Mouse (Mus musculus): ENCODE results near the gene AU040320.

AU040320 gene

DNA sequence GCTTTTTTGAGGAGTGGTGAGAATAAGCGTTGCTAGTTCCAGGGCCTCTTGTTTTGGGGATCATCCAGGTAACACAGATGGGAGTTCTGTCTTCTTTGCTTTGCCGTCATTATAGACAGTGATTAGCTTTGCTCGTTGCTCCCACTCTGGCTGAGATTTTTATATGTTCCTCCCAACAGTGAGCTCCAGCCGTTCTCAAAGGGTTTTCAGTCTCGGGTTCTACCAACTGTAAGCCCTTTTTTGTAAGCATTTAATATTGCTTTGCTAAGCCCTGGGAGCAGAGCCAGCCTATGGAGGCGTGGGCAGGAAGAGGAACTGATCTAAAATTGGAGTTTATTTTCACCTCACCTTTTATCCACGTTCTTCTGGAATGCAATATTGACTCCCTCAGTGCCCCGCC lies 29.7 kb downstream of the AU040320 start:
- DNase-seq (ENCODE audit: low spot score), result no peak

DNA sequence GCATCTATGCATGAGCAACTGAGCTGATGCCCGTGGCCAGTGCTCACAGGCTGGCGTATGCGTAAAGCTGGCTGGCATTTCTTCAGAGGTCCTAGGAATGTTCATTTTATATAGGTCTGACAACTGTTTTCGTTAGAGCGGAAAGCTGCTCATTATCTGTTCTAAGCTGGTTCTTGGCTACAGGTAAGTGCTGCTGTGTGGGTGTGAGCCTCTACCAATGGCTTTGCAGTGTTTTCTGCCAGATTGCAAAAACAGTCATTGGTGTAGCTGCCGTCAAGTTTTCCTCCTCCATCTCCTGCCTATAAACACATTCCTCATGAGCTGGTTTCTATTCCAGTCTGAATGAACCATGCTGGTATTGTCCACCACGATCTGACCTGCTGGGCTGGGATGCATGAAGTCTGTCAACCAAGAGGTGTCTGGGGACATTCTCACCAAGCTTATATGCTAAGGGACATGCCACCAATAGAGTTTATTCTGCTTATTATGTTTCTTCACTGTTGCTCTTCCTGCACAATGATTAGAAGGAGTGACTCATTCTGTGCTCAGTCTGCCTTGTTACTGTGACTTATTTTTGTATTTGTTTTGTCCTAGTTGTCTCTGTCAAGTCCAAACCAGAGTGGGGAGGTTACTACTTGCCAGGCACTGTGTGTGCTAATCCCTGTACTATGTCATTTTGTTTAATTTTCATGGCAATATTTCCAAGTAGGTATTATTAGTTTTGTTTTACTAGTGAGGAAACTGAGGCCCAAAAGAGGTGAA lies 39.2 kb downstream of the AU040320 start:
- DNase-seq (ENCODE audit: low spot score), result no peak

DNA sequence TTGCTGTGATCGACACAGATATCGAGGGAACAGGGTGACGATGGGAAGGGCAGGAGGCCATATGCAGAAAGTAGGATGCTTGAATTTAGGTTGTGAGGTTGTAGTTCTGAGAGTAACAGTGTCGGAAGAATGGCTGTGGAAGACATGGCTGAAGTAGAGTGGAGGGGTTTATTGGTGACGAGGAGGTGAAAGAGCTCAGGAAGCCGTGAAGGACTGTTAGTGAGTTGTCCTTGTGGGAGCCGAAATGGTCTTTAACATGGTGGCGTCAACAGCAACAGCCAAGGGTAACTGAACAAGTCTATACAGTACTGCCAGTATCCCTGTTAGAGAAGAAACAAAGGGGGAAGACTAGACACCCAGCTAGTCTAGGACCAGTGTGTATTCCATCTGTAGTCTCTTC lies 48.8 kb downstream of the AU040320 start:
- no peak for DNase-seq (ENCODE audit: low spot score)

DNA sequence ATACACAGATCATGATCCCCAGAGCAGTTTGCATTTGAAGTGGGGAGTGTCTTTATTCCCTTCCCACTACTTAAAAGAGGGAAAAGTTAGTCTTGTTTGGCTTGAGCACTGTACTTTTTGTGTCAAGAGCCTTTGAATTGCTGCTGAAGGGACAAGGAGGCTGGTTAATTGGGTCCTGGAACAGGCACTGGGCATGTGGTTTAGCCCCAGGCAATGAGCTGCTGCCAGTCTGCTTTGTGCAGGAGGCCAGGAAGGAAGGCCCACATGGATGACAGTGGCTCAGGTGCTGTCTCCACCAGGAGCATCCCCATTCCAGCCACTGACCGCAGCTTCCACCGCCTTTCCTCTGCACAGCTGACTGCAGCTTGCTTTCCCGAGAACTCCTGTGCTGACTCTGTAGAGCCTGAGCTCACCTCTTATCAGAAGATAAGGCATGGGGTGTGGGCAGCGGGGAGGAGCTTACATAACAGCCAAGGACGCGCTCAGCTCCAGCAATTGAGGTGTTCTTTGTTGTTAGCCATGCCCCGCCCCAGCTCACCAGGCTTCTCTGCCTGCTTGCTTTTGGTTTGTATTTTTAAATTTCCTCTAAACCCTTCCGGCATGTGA lies 50.0 kb downstream of the AU040320 start:
- peak; percentile 44 for DNase-seq (ENCODE audit: low spot score)

DNA sequence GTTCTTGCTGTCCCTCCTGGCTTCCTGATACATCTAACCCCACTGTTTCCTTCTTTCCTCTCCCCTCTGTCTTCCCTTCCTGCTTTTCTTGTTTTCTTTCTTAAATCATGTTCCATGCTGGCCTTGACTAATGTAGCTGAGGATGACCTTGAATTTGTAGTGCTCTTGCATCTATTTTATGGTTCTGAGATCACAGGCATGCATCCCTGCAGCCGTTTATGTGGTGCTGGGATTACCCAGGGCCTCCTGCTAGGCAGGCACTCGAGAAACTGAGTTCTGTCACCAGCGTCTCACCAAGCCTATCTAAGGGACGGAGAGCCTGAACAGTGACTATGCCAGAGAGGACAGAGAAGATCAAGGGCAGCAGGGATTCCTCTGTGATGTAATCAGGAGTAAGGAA lies 52.4 kb downstream of the AU040320 start:
- DNase-seq (ENCODE audit: low spot score), result no peak

DNA sequence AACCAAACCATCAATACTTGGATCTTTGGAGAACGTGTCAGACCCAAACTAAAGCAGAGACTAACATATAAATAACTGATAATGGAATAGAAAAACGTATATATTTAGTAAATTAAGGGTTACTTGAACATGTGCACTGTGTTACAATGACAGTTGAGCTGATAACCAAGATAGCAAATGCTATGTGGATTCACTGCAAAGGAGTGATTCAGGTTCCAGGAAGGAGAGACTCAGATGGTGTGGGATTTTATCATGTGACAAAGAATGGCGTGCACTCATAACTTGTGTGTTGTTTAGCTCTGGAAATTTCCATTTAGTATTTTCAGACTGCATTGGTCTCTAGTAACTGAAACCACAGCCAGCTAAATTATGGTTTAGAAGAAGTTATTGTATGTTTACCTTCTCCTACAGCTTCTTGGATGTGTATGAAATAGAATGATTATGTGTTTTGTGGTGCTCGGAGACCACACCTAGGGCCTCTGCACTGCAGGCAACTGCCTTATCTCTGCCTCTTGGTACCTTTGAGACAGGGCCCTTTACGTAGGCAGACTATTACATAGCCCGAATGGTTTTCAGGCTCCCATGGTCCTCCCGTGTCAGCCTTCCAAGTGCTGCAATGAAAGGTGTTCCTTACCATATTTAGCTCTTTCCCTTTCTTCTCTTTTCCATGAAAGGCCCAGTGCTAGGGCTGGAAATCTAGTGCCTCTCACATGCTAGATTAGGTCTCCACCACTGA lies 53.5 kb downstream of the AU040320 start:
- no peak for DNase-seq (ENCODE audit: low spot score)

DNA sequence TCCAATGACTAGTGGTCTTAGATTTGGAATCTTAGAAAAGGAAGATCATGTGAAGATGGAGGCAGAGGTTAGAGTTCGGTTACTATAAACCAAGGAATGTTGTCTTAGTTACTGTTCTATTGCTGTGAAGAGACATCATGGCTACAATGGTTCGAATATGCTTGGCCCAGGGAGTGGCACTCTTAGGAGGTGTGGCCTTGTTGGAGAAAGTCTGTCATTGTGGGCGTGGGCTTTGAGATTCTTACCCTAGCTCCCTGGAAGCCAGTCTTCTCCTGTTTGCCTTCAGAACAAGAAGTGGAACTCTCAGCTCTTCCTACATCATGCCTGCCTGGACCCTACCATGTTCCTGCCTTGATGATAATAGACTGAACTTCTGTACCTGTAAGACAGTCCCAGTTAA lies 57.2 kb downstream of the AU040320 start:
- DNase-seq (ENCODE audit: low spot score), result no peak

DNA sequence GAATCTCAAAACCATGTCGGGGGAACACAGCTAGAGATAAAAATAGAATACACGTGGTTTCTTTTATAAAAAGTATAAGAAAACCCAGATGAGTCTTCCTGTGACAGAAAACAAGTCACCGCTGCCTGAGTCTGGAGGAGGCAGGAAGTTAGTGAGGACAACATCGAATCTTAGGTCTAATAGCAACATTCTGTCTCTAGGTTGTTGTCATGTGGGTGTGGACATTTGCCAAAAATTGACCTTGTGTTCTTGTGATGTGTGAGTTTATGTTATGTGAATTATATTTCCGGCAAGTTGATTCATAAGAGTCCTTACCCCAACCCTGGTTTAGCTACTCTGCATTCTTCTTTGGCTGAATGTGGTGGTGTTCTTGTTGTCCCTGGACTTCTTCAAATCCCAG lies 59.9 kb downstream of the AU040320 start:
- no peak for DNase-seq (ENCODE audit: low spot score)

DNA sequence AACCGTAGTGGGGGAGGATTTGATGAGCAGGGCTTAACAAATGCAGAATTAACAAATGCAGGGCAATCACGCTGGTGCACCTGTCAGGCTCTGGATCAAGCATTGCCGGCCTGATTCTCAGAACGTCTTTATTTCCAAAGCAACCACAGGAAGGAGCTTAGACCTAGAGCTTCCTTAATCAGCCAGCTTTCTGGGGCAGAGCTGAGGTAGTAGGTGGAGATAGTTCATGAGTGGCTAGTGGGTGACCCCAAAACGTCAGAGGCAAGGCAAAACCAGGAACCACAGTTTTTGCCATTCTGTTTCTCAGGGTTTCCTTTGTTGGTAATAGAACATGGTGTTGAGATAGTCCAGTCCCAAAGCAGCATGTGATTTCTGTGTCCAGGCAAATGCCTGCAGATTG lies 61.5 kb downstream of the AU040320 start:
- DNase-seq (ENCODE audit: low spot score), result no peak

DNA sequence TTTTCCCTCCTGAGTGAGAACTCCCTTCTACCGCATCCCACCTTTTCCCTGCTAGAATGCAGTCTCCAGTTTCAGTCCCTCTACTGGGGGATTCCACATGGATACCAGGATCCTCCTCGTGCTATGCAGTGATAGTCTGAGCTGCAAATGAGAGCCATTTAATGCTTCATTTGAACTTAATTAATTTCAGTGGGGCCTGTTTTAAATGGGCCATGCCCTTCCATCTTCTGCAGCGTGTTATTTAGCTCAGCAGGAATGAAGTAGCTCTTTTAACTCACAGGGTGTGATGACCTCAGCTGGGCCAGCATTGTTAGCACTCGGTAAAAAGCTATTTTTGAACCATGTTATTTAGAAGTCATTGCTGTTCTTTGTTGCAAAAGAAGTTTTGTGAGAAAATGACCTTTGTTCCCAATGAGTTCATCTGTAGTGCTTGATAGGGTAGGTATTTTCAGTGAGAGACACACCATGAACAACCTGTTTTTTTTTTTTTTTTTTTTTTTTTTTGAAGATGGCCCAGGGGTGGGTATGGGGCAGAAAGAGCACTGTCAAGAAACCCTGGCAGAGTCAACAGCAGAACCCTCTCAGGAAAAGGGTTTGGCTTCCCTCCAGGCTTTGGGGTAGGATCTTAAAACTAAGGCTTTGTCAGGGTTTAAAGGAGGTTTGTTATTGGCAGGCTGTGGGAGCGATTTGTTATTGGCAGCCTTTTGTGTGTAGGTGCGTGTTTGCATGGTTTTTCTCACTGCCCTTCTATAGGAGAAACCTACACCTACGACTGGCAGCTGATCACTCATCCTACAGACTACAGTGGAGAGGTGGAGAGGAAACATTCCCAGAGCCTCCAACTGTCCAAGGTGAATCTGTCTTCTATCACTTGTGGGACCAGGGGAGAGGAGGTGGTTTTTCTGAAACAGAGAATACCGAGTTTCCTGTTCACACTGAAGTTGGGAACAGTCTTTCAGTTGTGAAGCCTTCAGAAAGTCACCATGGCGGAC lies 69.8 kb downstream of the AU040320 start:
- no peak for DNase-seq (ENCODE audit: low spot score)

DNA sequence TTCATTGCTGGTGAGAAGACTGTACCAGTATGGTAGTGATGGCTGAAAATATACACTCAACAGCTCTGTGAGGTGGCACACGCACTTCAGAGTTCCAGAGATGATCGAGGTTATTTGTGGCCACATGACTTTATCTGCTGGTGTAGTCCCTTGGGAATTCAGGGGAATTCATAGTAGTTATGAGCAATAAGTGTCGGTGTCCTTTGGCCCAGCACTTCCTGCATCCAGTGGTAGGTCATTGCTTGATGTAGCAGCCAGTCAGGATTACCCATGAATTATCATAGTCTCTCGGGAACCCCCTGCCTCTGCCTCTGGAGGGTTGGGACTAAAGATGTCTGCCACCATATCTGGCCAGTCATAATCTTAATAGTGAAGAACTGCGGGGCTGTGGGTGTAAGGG lies 70.6 kb downstream of the AU040320 start:
- DNase-seq (ENCODE audit: low spot score), result no peak

DNA sequence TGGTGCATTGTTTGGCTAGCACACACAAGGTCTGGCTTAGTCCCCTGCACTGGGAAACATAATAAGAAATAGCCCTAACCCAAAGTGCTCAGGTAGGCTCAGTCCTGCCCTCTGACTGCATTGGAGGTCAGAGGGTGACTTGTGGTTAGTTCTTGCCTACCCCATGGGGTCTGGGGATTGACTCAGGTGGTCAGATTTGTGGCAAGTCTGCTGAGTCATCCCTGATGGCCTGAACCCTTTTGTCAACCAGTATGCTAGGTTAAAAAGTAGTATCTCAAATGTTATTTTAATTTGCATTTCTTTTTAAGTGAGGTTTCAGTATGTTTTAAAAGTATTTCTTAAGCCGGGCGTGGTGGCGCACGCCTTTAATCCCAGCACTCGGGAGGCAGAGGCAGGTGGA lies 77.8 kb downstream of the AU040320 start:
- no peak for DNase-seq (ENCODE audit: low spot score)

DNA sequence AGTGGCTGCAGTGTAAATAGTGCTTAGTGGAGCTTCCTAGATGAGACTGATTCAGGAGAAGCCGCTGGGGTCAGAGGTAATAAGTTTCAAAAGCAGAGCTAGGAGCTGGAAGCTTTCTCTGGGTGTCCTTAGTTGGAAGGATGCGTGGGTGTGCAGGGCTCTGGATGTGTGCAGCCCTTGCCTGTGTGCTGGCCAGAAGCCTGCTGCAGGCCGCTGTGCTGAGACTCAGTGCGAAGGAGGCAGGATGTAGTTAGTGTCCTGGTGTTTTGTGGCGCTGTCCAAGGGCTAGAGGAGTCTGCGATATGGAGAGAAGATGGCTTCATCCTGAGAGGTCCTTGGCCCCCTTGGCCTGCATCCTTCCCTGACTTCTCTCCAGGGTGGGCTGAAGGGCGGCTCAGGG lies 85.5 kb downstream of the AU040320 start:
- DNase-seq (ENCODE audit: low spot score), result no peak

DNA sequence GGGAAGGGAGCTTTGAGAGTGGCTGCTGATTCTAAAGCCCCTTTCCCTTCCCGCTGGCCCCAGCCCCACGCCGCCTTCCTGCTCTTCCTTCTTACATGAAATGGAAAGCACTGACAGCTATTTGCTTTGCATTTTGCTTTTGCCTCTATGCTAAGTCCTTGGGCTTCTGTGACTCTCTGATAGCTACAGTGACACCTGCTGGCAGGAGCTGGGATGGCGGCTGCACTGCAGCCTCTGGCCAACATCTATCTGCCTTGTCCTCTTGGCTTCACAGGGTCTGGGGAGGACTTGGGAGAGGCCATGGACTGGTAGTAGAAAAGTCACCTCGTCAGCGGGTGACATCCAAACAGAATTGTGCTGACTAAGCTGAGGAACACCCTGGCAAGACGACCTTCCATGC lies 86.5 kb downstream of the AU040320 start:
- peak; percentile 54 for DNase-seq (ENCODE audit: low spot score)

DNA sequence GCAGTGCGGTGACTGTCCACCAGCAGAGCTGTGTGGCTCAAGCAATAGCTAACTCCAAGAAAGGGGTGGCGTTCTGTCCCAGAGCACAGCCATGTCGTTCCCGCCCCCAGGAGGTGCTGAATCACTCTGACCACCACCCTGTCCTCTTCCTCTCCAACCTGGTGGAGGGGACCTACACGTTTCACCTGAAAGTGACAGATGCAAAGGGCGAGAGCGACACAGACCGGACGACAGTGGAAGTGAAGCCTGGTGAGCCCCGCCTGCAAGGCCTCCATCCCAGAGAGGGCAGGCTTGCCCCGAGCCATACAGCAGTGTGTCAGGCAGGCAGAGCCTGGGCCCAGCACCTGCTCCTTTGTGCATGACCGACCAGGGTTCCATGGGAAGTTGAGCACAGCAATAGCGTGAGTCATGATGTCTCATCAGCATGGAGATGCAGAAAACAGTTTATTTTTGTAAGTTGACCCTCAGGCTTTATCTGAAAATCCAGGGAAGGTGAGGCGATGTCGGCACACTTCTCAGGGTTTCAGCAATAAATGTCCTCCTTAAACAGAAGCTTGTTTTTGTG lies 87.7 kb downstream of the AU040320 start:
- no peak for DNase-seq (ENCODE audit: low spot score)

DNA sequence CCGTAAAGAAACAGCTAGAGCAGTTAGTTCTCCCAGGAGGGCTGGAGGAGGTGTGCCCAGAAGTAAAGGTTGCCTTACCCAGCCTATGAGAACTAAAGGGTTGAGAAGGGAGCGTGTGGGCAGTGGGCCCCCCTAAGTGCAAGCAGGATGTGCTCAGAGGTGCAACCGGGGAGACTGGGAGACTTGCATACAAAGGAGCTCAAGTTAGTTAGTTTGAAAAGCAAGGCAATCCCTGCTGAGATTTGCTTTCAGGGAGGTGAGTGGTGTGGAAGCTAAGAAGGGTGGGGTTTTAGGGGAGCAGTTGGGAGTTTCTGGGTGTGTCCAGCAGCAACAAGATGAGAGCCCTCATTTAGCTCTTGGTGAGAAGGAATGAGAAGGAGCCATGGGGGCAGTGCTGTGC lies 89.6 kb downstream of the AU040320 start:
- DNase-seq (ENCODE audit: low spot score), result no peak

DNA sequence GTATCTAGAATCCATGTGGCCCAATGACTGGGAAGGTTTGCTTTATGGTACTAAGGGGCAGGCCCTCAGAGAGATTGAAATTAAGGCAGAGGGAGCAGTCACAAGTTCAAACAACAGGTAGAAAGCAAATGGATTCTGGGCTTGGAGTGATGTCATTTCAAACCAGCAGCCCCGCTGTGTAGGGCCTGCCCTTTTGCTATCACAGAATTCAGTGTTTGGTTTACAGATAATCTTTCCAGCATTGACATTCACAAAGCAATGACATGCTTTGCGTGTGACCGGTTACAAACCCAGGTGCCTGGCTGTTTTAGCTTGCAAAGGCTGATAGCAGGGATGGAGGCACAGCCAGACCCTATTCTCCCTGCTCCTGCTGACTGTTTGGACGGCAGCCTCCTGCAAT lies 92.3 kb downstream of the AU040320 start:
- no peak for DNase-seq (ENCODE audit: low spot score)

DNA sequence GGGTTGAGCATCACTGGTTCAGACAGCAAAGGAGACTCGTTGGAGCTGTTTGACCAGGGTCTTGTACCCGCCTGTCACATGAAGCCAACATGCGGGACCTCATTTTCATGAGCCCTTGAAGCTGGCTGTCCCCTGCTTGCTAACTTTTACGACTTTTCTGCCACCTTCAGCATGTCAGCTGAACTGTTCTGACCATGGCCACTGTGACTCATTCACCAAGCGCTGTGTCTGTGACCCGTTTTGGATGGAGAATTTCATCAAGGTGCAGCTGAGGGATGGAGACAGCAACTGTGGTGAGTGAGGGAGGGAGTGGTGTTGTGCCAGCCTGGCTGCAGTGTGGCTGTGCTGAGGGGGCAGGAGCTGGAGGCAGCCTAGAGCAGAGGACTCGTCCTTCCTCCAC lies 93.6 kb downstream of the AU040320 start:
- DNase-seq (ENCODE audit: low spot score), result no peak

DNA sequence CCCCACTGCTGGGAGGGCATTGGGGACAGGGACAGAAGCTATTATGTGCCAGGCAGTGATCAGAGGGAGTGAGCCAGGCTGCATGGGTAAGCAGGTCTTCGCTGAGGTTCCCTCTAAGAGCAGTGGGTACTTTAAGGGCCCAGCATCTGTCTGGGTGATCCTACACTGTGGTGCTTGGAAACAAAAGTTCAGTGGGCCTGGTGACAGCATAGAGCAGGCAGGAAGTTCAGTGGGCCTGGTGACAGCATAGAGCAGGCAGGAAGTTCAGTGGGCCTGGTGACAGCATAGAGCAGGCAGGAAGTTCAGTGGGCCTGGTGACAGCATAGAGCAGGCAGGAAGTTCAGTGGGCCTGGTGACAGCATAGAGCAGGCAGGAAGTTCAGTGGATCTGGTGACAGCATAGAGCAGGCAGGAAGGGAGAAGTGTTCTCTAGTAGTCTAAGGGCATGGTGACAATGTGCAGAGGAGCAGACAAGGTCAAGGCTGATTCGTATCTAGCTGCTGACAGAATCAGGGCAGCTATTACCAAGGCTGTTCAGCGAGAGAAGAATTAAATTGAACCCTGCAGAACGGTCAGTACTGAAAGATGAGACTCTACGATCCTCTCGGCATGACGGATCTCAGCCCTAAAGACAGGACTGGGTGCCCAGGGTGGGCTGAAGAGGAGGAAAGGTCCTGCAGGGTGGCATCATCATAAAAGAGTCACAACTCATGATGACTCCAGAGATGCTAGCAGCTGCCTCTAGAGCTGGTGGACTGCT lies 96.9 kb downstream of the AU040320 start:
- DNase-seq (ENCODE audit: low spot score), result no peak

DNA sequence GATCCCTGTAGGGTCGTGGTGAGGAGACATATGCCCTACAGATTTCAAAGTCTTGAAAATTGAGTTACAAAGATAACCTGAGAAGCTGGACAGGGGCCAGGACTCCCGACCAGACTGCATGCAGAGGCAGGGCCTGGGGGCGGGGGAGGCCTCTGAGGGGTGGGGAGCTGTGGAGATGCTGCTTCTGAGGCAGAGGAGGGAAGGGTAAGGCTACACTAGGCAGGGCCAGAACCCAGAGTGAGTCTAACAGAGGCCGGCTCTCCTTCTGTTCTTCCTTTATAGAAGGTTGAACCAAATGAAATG lies 97.4 kb downstream of the AU040320 start:
- no peak for DNase-seq (ENCODE audit: low spot score)

DNA sequence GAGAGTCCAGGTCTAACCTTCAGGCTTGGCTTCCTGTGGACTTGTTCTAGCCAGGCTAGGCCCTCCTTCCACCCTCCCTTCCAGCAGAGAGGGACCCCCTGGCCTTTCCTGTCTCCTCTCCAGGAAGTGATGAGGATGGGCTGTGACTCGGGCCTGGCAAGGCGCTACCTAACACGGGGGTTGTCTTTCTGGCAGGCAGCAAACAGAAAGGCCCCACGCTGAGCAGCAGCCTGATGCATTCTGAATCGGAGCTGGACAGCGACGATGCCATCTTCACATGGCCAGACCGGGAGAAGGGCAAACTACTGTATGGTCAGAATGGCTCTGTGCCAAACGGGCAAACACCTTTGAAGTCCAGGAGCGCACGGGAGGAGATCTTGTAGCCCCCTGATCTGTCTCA lies 99.6 kb downstream of the AU040320 start:
- DNase-seq (ENCODE audit: low spot score), result no peak
